Mouse (Mus musculus) mouse embryonic stem cell (cell line): ENCODE results near the gene Tcp11.

Experiments
- in situ Hi-C, 2 experiments: fragments of 300-500 bp; cut with MboI; formaldehyde crosslinking; loops; 1 replicate in 1 of 2; 3 replicates in 1 of 2; pipeline ENCODE4 v1.14.3; 2019 to 2020; ENCODE audit warnings: low sequenced_read_pairs in 2 of 2, low pct_unique_long_range_greater_than_20kb in 1 of 2, mixed read lengths in 1 of 2; ENCODE audit not compliant: unreplicated experiment in 1 of 2

Gene Tcp11

GRCm38 (mm10) chr17:28058346-28058745 lies 22.1 kb downstream of the Tcp11 start:
- in situ Hi-C loops: no loop called here

- in situ Hi-C loops: no loop called here
Measured at GRCm38 (mm10) chr17:28052293-28052863, 28.1 kb downstream of the Tcp11 start.

GRCm38 (mm10) chr17:28050210-28050609 lies 30.2 kb downstream of the Tcp11 start:
- in situ Hi-C loops: no loop called here

GRCm38 (mm10) chr17:28048425-28048824 lies 32.0 kb downstream of the Tcp11 start:
- in situ Hi-C loops: loop anchor here in 1 of 2 experiments (5.0 kb wide), 1 partner anchor 61 kb away; no protein-coding TSS in a partner anchor

GRCm38 (mm10) chr17:28047520-28047919 lies 32.9 kb downstream of the Tcp11 start:
- in situ Hi-C loops: loop anchor here in 1 of 2 experiments (5.0 kb wide), 1 partner anchor 60 kb away; no protein-coding TSS in a partner anchor

GRCm38 (mm10) chr17:28047017-28047416 lies 33.4 kb downstream of the Tcp11 start:
- in situ Hi-C loops: loop anchor here in 1 of 2 experiments (5.0 kb wide), 1 partner anchor 60 kb away; no protein-coding TSS in a partner anchor

GRCm38 (mm10) chr17:28042299-28042771 lies 38.1 kb downstream of the Tcp11 start:
- in situ Hi-C loops: no loop called here

- in situ Hi-C loops: no loop called here
Measured at GRCm38 (mm10) chr17:28041298-28041697, 39.1 kb downstream of the Tcp11 start.

GRCm38 (mm10) chr17:28040620-28041019 lies 39.8 kb downstream of the Tcp11 start:
- in situ Hi-C loops: no loop called here

- in situ Hi-C loops: no loop called here
Measured at GRCm38 (mm10) chr17:28036813-28037756, 43.4 kb downstream of the Tcp11 start.

GRCm38 (mm10) chr17:28034986-28035385 lies 45.5 kb downstream of the Tcp11 start:
- in situ Hi-C loops: no loop called here

GRCm38 (mm10) chr17:28033046-28033580 lies 47.3 kb downstream of the Tcp11 start:
- in situ Hi-C loops: no loop called here

GRCm38 (mm10) chr17:28032219-28032618 lies 48.2 kb downstream of the Tcp11 start:
- in situ Hi-C loops: no loop called here

- in situ Hi-C loops: no loop called here
Measured at GRCm38 (mm10) chr17:28031281-28031941, 49.0 kb downstream of the Tcp11 start.

- in situ Hi-C loops: no loop called here
Measured at GRCm38 (mm10) chr17:28030446-28030845, 50.0 kb downstream of the Tcp11 start.

GRCm38 (mm10) chr17:28029308-28029707 lies 51.1 kb downstream of the Tcp11 start:
- in situ Hi-C loops: no loop called here

- in situ Hi-C loops: no loop called here
Measured at GRCm38 (mm10) chr17:28028236-28028635, 52.2 kb downstream of the Tcp11 start.

- in situ Hi-C loops: no loop called here
Measured at GRCm38 (mm10) chr17:28027197-28027596, 53.2 kb downstream of the Tcp11 start.
